Mouse (Mus musculus) gastrocnemius, adult 8-10 months (tissue): Measurements from ENCODE around the gene Duxbl1. TPM values are rescaled to one million over a fixed set of nuclear protein-coding genes. Genes with fewer than 3 reads are reported as not detected.
"Not testable (repeated sequence)": the region's sequence is repeated elsewhere in the genome, so short reads cannot be mapped to it uniquely, and the experiment has no call there.

Source experiments
- DNase-seq, 2 experiments: peaks; one replicate each; pipeline ENCODE4 v3.0.0; 2022; ENCODE audit warnings: low spot score in 2 of 2
- total RNA-seq, 4 experiments: library from RNA; stranded (reverse); gene quantifications; 2 replicates each; pipeline ENCODE4 v1.2.4; 2022

Gene Duxbl1
- not detected for total RNA-seq

DNA sequence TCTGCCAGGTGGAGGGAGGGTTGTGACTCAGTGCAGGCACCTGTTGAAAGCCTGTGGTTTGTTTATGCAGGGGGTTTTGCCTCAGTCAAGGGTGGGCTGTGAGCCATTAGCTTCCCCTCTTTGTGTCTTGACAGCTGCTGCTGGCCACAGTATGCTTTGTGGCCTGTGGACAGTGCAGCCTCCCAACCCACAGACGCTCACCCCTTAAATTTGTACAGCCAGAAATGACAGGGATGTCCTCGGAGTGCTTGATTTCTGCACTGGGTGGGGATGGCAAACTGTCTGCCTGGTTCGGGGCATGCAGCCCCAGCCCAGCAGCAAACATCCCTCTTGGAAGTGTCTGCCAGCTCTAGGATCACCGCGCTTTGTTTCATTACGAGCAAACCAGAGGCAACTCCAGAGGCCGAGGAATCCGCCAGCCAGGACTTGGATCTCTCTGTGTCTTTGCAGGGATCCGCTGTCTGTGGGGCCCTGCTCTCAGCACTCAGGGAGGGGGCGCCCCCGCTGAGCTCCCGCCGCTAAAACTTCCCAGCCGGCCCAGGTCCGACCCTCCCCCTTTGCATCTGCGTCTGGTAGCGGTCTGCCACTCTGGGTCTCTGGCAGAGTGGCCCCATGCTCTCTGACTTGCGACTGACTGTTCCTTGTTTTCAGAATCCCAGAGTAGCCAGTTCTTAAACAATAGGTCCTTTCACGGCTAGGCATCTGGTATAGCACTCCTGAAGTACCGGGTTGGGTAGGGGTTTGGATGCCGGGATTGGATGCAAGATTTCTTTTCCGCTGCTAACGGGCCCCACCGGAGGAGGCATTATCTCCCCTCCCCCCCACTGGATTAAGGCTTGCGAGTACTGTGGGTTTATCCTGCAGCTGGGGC is at the start of gene Duxbl1:
Duxbl1 (plus strand) TSS at position 207 of the 871 bp plus-strand sequence.
- DNase-seq, result not testable (repeated sequence)

DNA sequence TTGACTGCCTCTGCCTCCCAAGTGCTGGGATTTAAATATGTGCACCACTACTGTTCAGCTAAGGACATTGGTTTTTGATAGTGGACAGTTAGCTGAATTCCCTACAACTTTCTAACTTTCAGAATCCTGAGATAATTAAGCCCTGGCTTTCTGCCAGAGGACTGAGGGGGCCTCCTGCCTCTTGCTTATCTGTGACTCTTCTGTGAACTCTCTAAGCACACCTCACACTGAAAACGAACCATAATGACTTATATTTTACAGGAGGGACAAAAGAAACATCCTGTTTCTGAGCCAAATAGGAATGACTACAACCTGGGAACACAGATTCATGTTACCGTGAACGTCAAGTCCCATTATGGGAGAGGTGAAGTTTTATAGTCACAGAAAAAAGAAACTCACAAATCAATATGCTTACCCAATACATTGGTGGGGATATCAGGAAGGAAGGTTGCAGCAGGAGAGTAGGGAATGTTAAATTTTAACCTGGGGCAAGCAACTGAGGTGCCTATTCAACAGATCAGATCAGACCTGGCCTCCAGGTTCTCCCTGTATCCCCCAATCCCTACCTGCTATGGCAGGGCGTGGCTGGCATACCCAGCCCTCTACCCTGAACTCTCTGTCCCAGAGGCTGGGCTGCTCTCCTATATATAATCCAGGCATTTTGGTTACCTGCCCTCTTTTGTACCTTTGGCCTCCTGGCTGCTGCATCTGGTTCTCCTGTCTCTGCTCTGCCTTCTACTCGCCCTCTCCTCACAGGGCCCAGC is 41.3 kb upstream of the Duxbl1 start:
- not testable (repeated sequence) for DNase-seq

DNA sequence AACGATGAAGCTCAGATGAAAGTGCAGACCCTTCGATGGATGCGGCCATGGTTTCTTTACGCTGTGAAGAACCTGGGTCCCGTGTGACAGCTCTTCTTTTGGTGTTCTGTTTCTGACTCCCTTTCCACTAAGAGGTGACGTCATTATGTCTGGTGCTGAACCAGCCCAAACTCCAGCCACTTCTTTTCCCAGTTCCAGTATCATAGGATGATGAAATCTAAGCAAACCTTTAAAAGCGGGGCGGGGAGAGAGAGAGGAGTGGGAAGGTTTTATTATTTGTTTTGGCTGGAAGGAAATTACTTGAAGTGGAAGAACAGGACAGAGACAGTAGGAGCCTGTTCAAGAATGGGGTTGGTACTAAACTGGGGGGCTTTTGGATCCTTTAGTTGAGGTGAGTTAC is 40.4 kb upstream of the Duxbl1 start, which contains the start of gene Cphx1:
Cphx1 (plus strand) TSS at position 301 of the 400 bp plus-strand sequence.
- DNase-seq, result not testable (repeated sequence)

DNA sequence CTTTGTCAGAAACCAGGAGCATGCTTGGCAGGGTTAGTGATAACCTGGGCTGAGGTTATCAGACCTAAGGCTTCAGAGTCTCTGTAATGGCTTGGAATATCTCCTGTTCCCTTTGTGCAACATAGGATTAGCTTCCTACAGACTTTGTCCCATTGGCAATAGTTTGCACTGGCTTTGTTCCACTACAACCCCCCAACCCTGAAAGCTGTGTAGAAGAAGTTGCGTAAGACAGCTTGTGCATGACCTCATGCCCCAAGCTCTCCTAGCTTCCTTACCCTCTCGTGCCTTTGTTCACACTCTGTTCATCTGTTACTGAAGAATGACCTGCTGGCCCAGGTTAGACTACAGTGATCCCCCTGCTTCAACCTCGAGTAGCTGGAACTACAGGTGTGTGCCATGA is 20.5 kb upstream of the Duxbl1 start:
- DNase-seq, result not testable (repeated sequence)

DNA sequence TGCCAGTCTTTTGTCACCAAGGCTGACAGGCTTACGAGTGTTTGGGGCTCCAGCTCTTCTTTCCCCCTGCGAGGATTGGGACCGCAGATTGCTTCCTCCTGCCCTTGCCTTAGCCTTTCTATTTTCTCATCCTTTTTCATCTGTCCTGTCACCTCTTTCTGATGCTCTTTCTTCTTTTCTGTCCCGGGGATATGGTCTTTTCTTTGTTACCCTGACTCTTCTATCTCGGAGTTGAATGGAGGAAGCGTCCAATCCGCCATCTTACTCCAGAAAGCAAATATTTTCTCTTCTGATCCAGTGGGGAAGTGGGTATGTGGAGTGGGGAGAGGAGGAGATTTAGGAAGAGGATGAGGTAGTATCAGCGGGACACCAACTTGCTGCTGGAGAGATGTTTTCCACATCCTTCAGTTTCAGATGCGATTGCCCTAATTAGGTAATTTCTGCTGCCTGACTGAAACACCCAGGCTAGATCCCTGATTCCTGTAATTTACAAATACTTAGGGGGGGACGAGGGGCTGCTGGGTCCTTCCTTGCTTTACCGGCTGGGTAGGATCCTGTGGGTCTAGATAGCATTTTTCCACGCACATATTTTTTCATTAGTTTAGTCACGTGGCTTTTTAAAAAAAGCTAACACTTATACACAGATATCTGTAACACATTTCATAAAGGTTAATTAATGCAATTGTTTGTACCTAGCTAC is 1.0 kb downstream of the Duxbl1 start:
- DNase-seq, result not testable (repeated sequence)

DNA sequence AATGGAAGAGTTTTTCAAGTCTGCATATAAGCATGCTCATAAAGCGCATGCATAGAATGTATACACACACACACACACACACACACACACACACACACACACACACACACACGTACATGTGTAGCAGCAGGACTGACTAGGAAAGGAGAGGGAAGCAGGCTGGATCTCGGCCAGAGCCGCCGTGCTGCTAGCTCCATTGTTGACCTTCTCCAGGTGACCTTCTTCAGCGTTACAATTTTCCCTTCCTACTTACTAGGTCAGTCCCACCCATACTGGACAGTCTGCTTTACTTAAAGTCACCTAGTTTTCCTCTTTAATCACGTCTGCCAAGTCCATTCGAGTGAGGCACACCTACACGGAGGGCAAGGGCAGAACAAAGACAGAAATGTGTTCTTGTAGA is 3.5 kb downstream of the Duxbl1 start:
- DNase-seq, result peak in 1 of 2 experiments; percentile 1

DNA sequence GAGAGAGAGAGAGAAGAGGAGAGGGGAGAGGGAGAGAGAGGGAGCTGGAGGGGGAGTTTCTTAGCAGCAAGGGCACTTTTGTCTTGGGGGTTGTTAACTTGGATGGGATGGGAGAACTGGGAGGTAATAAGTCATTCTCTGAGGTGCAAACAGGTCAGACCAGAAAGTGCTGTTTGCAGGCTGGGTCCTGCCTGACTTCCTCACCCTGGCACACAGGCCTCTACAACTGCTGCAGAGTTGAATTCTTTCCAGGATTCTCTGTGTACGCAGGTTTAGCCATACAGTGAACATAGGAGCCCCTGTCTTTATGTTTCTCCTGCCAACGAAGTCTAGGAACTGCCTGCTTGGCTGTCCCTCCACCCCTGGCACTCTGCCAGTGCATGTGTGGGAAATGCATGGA is 29.1 kb downstream of the Duxbl1 start:
- DNase-seq, result not testable (repeated sequence)

DNA sequence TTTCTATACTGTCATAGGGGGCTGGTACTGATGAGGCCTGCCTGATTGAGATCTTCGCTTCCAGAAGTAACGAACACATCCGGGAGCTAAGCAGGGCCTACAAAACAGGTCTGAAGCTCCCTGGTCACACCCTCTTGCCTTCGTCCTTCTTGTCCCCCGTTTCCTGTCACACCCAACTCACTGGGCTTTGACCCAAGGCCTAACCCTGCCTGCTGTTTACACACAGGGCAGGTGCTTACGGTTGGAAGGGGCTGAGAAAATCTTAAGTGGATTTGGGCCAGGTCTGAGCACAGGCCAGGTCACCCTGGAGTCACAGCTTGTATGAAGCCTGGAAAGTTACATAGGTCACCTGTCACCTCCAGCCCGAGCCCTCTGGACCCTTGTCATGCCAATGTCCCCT is 38.0 kb downstream of the Duxbl1 start:
- not testable (repeated sequence) for DNase-seq

DNA sequence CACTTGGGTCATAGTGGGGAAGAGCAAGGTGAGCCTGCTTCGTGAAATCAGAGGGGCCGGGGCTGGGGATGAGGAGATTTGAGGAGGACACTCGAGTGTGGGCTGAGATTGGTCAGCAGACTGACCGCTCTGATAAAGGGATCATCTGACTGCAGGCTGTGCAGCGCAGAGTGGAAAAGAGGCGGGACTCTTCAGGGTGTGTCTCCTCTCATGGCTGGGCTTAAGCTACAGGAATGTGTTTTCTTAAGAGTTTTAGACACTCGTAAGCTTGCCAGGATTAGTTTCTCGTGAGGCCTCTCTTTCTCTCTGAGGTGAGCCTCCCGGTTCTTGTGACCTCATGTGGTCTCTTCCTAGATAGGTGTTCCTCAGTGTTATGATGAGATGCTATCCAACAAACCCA is 43.2 kb downstream of the Duxbl1 start:
- not testable (repeated sequence) for DNase-seq

DNA sequence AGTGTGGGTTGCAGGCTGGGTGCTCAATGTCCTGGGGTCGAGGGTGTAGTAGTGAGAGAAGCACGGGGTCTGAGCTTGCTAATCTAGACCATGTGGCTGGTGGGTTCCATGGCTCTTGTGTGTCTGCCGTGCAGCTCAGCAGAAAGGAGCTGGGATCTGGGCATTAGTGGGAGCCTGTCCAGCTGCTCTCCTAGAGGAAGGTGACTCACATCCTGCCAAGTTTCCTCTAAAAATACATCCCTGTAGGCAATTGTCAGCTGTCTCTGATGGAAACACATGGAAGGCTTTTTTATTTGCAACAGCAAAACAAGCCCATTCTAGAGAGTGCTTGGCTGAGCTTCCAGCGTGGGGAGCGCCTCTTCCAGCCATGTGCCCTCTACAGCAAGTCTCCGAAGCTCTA is 44.5 kb downstream of the Duxbl1 start:
- not testable (repeated sequence) for DNase-seq

DNA sequence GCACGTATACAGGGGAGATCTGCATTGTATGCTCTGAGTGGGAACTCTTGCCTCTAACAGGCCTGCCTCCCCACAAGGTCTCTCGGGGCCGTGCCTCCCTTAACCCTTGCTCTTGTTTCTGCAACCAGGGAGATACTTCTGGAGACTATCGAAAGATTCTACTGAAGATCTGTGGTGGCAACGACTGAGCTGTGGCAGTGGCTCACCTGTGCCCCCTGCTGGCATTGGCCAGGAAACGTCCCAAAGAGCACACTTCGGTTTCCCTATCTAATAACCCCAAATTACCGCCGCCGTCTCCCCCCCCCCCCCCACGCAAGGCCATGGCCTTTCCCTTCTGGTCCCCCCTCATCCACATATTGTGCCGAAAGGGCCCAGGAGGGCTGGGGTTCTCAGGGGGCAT is 47.3 kb downstream of the Duxbl1 start:
- not testable (repeated sequence) for DNase-seq

DNA sequence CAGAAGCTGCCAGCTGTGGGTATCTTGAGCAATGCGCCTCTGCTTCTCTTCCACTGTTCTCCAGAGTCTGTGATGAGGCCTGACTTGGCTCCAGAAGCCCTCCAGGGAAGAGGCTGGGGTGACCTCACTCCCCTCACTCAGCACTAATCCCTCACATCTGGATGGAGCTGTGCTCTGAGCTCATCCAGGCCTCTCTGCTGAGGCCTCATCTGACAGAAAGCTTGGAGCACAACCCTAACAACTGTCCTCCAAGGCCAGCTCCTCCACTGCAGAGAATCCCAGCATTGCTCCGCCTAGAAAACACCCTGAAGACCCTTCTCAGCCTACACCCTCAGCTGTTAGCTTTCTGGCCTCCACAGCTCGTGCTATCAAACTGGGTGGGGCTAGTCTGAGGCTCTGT is 56.0 kb downstream of the Duxbl1 start:
- not testable (repeated sequence) for DNase-seq

DNA sequence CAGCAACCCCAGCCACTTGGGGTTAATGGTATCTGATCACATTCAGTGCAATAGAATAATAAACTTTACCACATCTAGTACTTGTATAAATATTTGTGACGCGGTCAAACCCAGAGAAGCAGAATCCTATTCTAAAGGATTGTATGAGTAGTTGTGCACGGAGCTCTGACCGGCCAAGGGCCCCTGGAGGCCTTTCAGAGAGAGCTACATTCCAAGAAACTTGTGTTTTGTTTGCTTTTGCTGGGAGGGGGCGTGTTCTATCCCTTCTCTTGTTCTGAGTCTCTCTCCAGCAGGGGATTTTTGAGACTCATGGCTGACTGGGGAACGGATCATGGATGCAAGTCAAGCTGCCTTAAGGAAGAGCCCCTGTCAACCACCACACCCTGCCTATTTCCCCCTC is 57.1 kb downstream of the Duxbl1 start:
- not testable (repeated sequence) for DNase-seq

Other genes with a start within 250 kb of the Duxbl1 start
- gene Zcchc24, start 209.5 kb upstream of the Duxbl1 start, total RNA-seq, result 10 to 100 TPM; 54.4 to 82.7 (median 64.0) TPM
- gene Anxa11, start 136.4 kb upstream of the Duxbl1 start, total RNA-seq, result 100 to 1,000 TPM in 3 of 4 experiments, 10 to 100 TPM in 1; 92.4 to 119 (median 105) TPM
- 1 to 10 TPM; 1.3 to 2.3 (median 1.7) TPM for gene Plac9a, start 75.5 kb upstream of the Duxbl1 start, total RNA-seq
- gene Tmem254a, start 50.9 kb upstream of the Duxbl1 start, total RNA-seq, result under 1 TPM in 2 of 4 experiments, not detected in 2; 0.19 to 0.59 TPM
- not detected for gene Cphx1, start 40.3 kb upstream of the Duxbl1 start, total RNA-seq
- 10 to 100 TPM in 2 of 4 experiments, 1 to 10 TPM in 2; 4.0 to 15.3 (median 11.3) TPM for gene Gm9780, start 64.1 kb downstream of the Duxbl1 start, total RNA-seq
- gene Tmem254c, start 88.8 kb downstream of the Duxbl1 start, total RNA-seq, result 1 to 10 TPM; 1.0 to 2.1 (median 1.7) TPM
- gene Cphx2, start 102.9 kb downstream of the Duxbl1 start, total RNA-seq, result not detected
- not detected for gene Cphx3, start 103.7 kb downstream of the Duxbl1 start, total RNA-seq
- gene Duxbl2, start 139.8 kb downstream of the Duxbl1 start, total RNA-seq, result not detected
- 10 to 100 TPM; 29.5 to 33.0 (median 31.3) TPM for gene Plac9b, start 203.9 kb downstream of the Duxbl1 start, total RNA-seq
- 1 to 10 TPM in 1 of 4 experiments, under 1 TPM in 2, not detected in 1; 0.51 to 1.1 (median 0.59) TPM for gene Tmem254b, start 228.5 kb downstream of the Duxbl1 start, total RNA-seq